Comparison of ENCODE assay signal across 7 mouse cellular contexts in the genomic region with DNA sequence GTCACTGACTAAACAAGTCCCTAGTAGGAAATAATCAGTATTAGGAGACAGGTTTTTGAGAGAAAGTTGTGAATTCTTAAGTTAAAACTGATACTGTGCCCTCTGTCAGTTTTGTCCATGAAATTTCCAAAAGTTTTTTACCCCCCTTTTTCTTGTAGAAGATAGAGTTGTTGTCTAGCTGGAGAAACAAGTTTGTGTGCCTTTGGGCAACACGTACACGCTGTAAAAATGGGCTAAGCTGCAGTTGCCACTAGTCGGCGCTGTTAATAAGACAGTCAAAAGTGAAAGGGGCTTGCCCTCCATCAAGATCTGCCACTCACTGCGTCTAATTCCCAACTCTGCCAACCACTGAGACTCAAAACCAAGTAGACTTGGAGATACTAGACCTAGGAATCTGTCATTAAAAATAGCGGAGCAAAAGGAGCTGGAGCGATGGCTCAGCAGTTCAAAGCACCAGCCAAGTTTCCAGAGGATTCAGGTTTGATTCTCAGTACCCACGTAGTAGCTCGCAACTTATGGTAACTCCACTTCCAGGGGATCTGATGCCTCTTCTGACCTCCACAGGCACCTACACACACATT. TPM values are rescaled to one million over a fixed set of nuclear protein-coding genes. Genes with fewer than 3 reads are reported as not detected.
DNase-seq lines count a peak whose midpoint lies in the region; ATAC-seq lines count a peak whose summit lies in the region.

No protein-coding gene starts in this region.

- no peaks in the 10 kb centered on the region for H3K27me3 ChIP-seq in intestine, embryonic 16.5 days (replicated peaks; ENCODE audit: control insufficient read depth, insufficient read depth, low read length)

- peak overlapping the region; percentile 72 for H3K4me3 ChIP-seq in intestine, embryonic 16.5 days (ENCODE audit: low read length)

- H3K4me2 ChIP-seq in intestine, embryonic 16.5 days (ENCODE audit: low read depth, low read length): peak overlapping the region; percentile 60

- 22% methylated on average over 9 of the region's 9 CpGs for WGBS in intestine, embryonic 16.5 days

- no peaks in the 10 kb centered on the region for H3K4me1 ChIP-seq in intestine, embryonic 16.5 days (ENCODE audit: control insufficient read depth, insufficient read depth, low read length)

- no peak overlapping the region for H3K9ac ChIP-seq in intestine, embryonic 16.5 days (ENCODE audit: low read depth, low read length)

- H3K27ac ChIP-seq in intestine, embryonic 16.5 days (ENCODE audit: low read length): no peak overlapping the region

- no peaks in the 10 kb centered on the region for H3K36me3 ChIP-seq in intestine, embryonic 16.5 days (ENCODE audit: control insufficient read depth, insufficient read depth, low read length)

- peak; percentile 43 for ATAC-seq in intestine, embryonic 16.5 days

- no peaks in the 10 kb centered on the region for H3K9me3 ChIP-seq in intestine, embryonic 16.5 days (ENCODE audit: control insufficient read depth, low read length)

- DNase-seq in adrenal gland, adult 2 months: peak; percentile 82
- DNase-seq in embryo, embryonic 11 days: peak; percentile 91
- peak; percentile 39 to 73 for DNase-seq in gastrocnemius, postnatal 4 days (ENCODE audit: low spot score in 2 of 2)
- peak; percentile 67 to 76 for DNase-seq in left cerebral cortex, postnatal 25 days (ENCODE audit: low spot score in 2 of 2)
- peak; percentile 89 for DNase-seq in mesoderm, embryonic 11.5 days (ENCODE audit: low read depth, low spot score)
- peak; percentile 25 to 41 for DNase-seq in right cerebral cortex, postnatal 36 days (ENCODE audit: low spot score in 2 of 2)

- intact Hi-C loops in left cerebral cortex, postnatal 25 days (cut with DNase I): no loop called here

RNA-seq across cellular contexts. Expression of gene Trmo, which starts 1.2 kb away (rescaled TPM):
- total RNA-seq in adrenal gland, adult 2 months (2021): 1 to 10 TPM; 4.8 to 7.1 TPM
- 2.5 and 4.3 TPM in 2 replicates for polyA plus RNA-seq in adrenal gland, adult 2 months (2012; rRNA removed)
- total RNA-seq in gastrocnemius, postnatal 4 days (2021): 1 to 10 TPM; 3.9 to 4.1 TPM
- polyA plus RNA-seq in intestine, embryonic 16.5 days (2015; fragmentation: Nextera tagmentation; extraction: Ambion mirVana): 12.5 and 13.0 TPM in 2 replicates
- 1 to 10 TPM; 4.2 to 4.7 TPM for total RNA-seq in left cerebral cortex, postnatal 25 days (2021)

RNA-seq across cellular contexts. Expression of gene Hemgn, which starts 22.8 kb away (rescaled TPM):
- total RNA-seq in adrenal gland, adult 2 months (2021): not detected
- not detected in 2 replicates for polyA plus RNA-seq in adrenal gland, adult 2 months (2012; rRNA removed)
- total RNA-seq in gastrocnemius, postnatal 4 days (2021): under 1 TPM in 1 of 2 experiments, not detected in 1; 0.54 TPM
- 2.6 and 8.1 TPM in 2 replicates for polyA plus RNA-seq in intestine, embryonic 16.5 days (2015; fragmentation: Nextera tagmentation; extraction: Ambion mirVana)
- total RNA-seq in left cerebral cortex, postnatal 25 days (2021): not detected

RNA-seq across cellular contexts. Expression of gene Foxe1, which starts 47.1 kb away (rescaled TPM):
- not detected for total RNA-seq in adrenal gland, adult 2 months (2021)
- 0.42 and 0.44 TPM in 2 replicates for polyA plus RNA-seq in adrenal gland, adult 2 months (2012; rRNA removed)
- not detected for total RNA-seq in gastrocnemius, postnatal 4 days (2021)
- not detected in 2 replicates for polyA plus RNA-seq in intestine, embryonic 16.5 days (2015; fragmentation: Nextera tagmentation; extraction: Ambion mirVana)
- not detected for total RNA-seq in left cerebral cortex, postnatal 25 days (2021)

Comparison
In these comparisons a context has a peak if more than half of its experiments do, and no peak if none do; other contexts are left out.
1. DNase-seq: peak in every context shown above with its lines; median percentile 91 in embryo, embryonic 11 days; 89 in mesoderm, embryonic 11.5 days; 82 in adrenal gland, adult 2 months; 72 in left cerebral cortex, postnatal 25 days; 56 in gastrocnemius, postnatal 4 days; 33 in right cerebral cortex, postnatal 36 days.